Mouse (Mus musculus) heart, postnatal 4 days (tissue): Measurements from ENCODE around the gene Lifr. TPM values are rescaled to one million over a fixed set of nuclear protein-coding genes. Genes with fewer than 3 reads are reported as not detected.

Experiments
- DNase-seq: peaks from one replicate; pipeline ENCODE4 v3.0.0; 2021
- total RNA-seq, 2 experiments: library from RNA; stranded (reverse); gene quantifications; 2 replicates each; pipeline ENCODE4 v1.2.3; 2021

Gene Lifr
- total RNA-seq, 2 experiments from 2014 or later = 41.2 to 42.6 TPM

GRCm38 (mm10) chr15:7129944-7130287 lies 39.5 kb downstream of the Lifr start:
- DNase-seq = no peak

- no peak for DNase-seq
Measured at GRCm38 (mm10) chr15:7130691-7131225, 40.3 kb downstream of the Lifr start.

GRCm38 (mm10) chr15:7132741-7133140 lies 42.3 kb downstream of the Lifr start:
- peak; percentile 57 for DNase-seq

- peak; percentile 48 for DNase-seq
Measured at GRCm38 (mm10) chr15:7134454-7135052, 44.1 kb downstream of the Lifr start.

DNA sequence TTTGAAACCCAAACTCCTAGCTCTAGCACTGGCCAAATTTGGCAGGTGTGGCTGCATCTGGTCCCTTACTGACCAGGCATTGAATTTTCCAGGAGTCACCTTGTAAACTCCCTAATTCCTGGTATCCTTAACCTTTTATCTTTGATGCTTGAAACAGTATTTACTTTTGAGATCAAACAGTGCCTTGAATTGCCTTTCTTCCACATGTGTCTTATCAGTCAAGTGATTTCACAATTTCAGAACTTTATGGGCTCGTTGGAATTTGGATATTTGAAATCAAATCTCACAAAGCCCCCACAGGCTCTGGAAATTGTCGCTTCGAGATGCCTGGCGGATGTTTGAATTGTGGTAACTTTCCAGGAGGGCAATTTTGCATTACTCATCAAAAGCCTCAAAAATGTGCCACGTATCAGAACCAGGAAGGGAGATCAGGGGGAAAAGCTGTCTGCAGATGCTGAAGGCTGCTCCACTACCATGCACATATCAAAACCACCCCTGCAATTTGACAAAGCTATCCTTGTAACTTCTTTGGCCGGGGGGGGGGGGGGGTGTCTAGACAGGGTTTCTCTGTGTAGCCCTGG lies 45.7 kb downstream of the Lifr start:
- DNase-seq = no peak

- DNase-seq = no peak
Measured at GRCm38 (mm10) chr15:7136912-7137311, 46.5 kb downstream of the Lifr start.

DNA sequence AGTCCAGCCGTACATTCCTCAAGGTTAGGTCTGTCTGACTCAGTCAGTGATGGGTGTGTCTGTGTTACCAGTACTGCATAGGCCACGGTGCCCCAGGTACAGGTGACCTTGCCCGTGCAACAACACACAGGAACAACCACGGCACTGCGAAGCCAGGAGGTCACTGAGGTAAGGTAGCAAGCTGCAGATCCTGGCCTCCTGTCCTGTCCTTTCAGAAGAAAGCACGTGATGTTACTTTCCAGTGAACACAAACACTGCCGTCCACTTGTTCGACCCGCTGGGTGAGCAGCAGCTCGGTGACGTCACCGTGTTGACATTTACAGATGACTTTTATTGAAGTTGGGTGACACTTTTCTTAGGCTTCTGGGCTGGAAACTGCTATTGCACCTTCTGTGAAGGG lies 47.2 kb downstream of the Lifr start:
- DNase-seq = no peak

GRCm38 (mm10) chr15:7138471-7138870 lies 48.1 kb downstream of the Lifr start:
- DNase-seq = no peak

GRCm38 (mm10) chr15:7140322-7140721 lies 49.9 kb downstream of the Lifr start:
- no peak for DNase-seq

- DNase-seq = no peak
Measured at GRCm38 (mm10) chr15:7141246-7141645, 50.8 kb downstream of the Lifr start.

- DNase-seq = no peak
Measured at GRCm38 (mm10) chr15:7143689-7144170, 53.3 kb downstream of the Lifr start.

DNA sequence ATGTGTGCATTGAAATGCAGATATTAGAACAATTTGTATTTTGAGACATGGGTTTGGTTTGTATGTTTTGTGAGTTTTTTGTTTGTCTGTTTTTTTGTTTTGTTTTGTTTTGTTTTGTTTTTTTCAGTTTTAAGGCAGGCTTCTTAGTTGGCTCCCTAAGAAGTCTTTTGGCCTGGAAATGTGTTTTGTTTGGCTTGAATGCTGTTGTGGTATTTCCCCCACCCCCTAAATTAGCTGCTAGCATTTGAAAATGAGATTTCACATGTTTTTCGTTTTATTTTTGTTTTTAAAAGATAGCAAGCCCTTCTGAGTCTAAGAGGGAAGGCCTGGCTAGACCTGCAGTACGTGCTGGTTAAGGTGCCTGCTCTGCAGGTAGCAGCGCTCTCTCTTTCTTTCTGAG lies 54.1 kb downstream of the Lifr start:
- DNase-seq = no peak

GRCm38 (mm10) chr15:7144942-7145341 lies 54.5 kb downstream of the Lifr start:
- no peak for DNase-seq

DNA sequence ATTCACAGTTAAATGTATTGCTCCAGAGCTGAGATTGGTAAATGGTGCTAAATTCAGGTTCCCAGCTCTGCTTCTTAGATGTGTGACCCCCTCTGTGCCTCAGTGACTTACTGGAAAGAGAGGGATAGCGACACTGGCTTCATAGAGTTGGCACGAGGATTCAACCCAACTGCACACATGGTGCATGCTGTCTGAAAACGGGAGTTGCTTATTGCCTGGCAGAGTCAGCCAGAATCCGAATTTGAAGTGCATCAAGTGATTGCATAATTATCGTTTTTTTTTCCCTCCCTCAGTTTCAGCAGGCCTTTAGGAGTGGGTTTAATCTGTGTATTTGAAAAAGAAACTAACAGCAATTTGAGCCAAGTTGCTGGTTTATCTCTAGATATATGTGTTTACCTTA lies 55.1 kb downstream of the Lifr start:
- no peak for DNase-seq

DNA sequence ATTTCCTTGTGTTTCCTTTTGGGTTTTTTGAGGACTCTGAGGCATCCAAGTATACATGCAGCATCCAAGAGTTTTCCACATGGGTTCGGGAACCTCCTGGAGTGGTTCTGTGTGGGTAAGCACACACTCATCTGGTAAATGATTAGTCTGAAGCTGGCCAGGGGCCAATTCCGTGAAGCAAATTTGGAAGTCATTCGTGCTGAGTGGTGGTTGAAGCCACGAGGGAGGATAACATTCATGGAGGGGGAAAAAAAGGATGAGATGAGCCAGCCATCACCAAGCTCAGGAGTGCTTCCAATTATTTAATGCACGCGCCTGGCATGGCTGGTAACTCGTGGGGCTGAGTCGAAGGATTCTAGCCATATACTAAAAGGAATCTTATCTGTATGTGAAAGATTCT lies 56.1 kb downstream of the Lifr start:
- DNase-seq = no peak

DNA sequence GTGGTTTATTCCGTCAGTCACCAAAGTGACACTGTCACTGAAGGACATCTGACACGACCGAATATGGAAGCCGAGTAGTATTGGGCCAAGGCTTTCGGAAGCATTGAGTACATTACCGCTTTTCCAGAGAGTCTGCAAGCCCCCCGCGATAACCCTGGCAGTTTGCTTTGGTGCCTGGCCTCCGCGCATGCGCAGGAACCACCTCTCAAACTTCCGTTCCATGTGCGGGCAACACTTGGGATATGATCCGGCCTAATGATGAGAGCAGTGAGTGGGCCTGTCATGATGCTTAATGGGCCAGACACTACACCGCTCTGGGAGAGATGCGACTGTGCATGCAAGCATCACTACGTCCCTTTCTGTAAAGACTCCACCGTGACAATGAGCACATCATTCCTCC lies 59.4 kb downstream of the Lifr start:
- DNase-seq = no peak

DNA sequence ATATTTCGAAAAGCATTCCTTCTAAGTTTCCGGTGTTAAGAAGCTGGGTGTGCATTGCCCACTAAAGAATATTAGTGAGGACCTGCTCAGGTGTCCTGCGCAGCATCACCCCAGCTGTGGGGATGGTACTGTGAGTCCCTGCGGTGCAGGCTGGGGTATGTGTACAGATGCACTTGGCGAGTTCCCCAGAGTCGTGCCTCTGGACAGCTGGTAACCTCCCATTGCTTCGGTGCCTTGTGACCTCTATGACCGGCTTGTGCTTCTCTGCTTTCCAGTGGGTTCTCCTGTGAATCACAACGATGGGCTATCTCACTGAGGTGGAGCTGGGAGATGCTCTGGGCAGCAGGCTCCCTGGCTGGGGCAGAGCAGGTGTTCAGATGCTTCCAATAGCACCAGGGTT lies 60.2 kb downstream of the Lifr start:
- DNase-seq = no peak

GRCm38 (mm10) chr15:7152116-7152760 lies 61.8 kb downstream of the Lifr start:
- no peak for DNase-seq

DNA sequence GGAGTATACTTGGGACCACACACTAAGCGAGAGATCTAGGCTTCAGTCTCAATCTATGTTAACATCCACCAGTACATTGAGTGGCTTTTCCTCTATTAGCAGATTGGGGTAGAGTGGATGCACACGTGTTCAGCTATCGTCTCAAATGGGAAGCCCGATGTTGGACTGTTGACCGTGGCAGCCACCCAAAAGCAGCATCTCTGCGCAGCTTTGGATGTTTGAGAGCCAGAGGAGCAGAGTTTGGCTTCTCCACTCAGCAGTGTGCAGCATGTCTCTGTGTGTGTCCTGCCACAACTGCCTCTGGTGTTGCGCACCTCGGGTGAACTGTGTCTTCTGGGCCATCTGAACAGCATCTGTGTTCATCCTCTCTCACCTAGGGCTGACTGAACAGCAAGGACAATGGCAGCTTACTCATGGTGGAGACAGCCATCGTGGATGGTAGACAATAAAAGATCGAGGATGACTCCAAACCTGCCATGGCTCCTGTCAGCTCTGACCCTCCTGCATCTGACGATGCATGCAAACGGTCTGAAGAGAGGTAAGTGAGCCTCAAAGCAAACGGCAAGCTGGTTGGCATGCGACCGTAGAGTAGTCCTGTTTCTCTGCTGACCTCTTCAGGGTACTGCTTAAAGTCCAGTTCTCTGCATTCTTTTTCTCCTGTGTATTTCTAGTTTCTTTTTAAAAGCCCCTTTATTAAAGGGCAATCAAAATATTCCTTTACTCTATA lies 63.8 kb downstream of the Lifr start:
- peak; percentile 71 for DNase-seq

DNA sequence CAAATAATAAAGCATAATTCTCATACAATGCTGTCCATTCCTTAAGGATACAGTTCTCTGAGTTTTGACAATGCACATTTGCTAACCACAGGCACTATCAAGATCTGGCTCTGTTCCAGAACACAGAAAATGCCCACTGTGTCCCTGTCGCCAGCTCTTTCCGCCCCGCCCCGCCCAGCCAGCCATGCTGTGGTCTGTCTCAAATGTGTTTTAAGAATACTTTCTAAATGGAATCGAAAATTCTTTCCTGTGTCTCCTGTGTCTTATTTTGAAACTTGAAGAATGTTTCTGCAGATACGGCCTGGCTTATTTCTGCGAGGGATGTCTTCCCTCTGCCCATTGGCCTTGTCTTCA lies 64.3 kb downstream of the Lifr start:
- no peak for DNase-seq

GRCm38 (mm10) chr15:7157658-7158057 lies 67.2 kb downstream of the Lifr start:
- DNase-seq = no peak

DNA sequence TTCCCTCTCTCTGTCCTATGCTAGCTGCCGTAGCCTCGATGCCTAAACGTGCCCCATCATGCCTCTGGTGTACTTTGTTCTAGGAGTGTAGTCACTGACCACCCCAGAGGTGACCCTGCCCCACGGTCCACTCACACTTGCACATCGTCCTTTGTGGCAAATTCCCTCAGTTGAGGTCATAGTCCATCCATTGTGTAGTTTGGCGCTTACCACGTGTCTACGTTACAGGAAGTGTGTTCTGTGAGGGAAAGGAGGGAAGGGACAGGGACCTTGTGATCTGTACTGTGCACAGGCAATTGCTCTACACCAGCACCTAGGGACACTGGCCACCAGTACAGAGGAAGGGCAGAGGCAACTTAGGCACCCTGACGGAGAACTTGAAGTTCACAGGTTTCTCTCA lies 69.5 kb downstream of the Lifr start:
- DNase-seq = no peak

DNA sequence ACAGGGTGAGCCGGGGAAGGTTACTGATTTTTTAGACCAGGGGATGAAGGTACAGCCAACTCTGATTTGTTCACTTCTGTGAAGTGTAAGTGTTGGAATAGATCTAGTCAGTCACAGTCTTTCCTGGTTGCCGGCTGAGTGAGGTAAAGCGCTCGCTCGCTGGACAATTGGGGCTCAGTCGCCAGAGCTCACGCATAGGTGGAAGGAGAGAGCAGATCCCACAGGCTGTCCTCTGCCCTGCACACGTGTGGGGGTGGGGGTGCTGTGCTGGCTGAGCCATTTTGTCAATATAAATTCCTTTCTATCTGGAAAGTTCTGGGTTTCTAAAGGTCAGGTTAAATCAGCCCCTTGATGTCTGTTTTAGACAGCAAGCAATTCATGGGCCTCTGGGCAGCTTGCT lies 69.9 kb downstream of the Lifr start:
- no peak for DNase-seq
